Mouse (Mus musculus) E14TG2a.4 (cell line): ENCODE results near the gene Gm49387.
A peak's percentile ranks its signal among the peaks of the same experiment; 100 is the strongest.

ENCODE experiments used
- H3K27me3 ChIP-seq: 2 replicates; pipeline ENCODE4 v1.6.1; 2014; ENCODE audit warnings: low read length, control low read depth; ENCODE audit not compliant: insufficient read depth
- H3K36me3 ChIP-seq: 2 replicates; pipeline ENCODE4 v1.6.1; 2014; ENCODE audit warnings: low read length, control low read depth; ENCODE audit not compliant: insufficient read depth
- H3K4me1 ChIP-seq: replicated peaks from 2 replicates; pipeline ENCODE4 v1.6.1; 2014; ENCODE audit warnings: low read depth, low read length, control low read depth
- H3K4me3 ChIP-seq: replicated peaks from 2 replicates; pipeline ENCODE4 v1.5.1; 2014; ENCODE audit warnings: mild to moderate bottlenecking, low read length
- H3K9me3 ChIP-seq: 2 replicates; pipeline ENCODE4 v1.6.1; 2014; ENCODE audit warnings: low read length, control low read depth
- CTCF ChIP-seq: conservative IDR thresholded peaks from 2 replicates; pipeline ENCODE4 v1.5.1; 2014; ENCODE audit warnings: low read length
- NANOG ChIP-seq: IDR thresholded peaks from 2 replicates; pipeline ENCODE4 v1.6.1; 2014; ENCODE audit warnings: borderline replicate concordance, low read length, mixed read lengths
- POU5F1 ChIP-seq: IDR thresholded peaks from 2 replicates; pipeline ENCODE4 v1.6.1; 2014; ENCODE audit warnings: low read length, borderline replicate concordance

Gene Gm49387

GRCm38 (mm10) chr14:31556526-31557260 is 84.0 kb downstream of the Gm49387 start:
- Histone ChIP-seq H3K4me1 (peaks cover 14% of the 10 kb centered on the region; the same call in 1 of the 2 replicates), H3K27me3 (peaks cover 10% of the 10 kb centered on the region; the same call in 1 of the 2 replicates), H3K36me3 (no peaks in the 10 kb centered on the region), H3K4me3 (no peak overlapping the region), H3K9me3 (no peaks in the 10 kb centered on the region)
- TF ChIP-seq POU5F1 (no peak), CTCF (no peak), NANOG (no peak)

DNA sequence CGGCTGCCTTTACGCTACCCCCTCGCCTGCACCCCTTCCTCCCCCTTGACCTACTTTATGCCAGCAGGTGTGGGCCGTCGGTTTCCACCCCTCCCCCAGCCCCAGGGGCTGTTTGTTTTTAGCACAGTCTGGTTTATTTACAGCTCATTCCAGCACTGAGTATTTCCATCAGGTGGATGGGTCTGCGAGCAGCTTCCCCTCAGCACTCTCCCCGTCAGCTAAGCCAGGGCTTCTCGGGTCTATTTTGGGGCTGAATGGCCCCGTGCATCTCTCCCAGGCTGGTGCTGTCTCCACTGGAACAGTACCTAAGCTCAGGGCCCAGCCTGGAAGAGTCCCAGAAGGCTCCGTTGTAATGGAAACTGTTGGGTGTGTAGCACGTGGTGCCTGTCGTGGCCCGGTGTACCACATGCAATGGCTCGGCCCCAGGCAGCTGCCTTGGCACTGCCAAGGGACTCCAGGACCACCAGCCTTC is 84.7 kb downstream of the Gm49387 start:
- Histone ChIP-seq H3K9me3 (no peaks in the 10 kb centered on the region), H3K4me1 (peaks cover 14% of the 10 kb centered on the region; the same call in 1 of the 2 replicates), H3K36me3 (no peaks in the 10 kb centered on the region), H3K4me3 (no peak overlapping the region), H3K27me3 (peaks cover 10% of the 10 kb centered on the region; the same call in 1 of the 2 replicates)
- TF ChIP-seq CTCF, result no peak
- no peak for TF ChIP-seq POU5F1
- TF ChIP-seq NANOG, result no peak

DNA sequence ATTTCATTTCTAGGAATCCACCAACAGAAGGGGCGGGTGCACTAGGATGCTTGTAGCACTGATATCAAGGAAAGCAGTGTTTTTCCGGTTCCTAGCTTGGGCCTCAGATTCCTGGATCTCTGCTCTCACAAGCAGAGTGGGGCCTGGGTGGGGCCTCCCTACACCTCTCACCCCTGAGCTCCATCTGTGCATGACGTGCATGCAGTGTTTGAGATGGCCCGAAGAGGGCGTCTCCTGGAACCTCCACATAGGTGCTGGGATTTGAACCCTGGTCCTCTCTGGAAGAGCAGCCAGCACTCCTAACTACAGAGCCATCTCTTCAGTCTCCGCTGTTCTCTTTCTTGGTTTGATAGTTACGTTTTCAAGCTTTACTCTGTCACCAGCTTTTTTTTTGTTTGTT is 85.7 kb downstream of the Gm49387 start:
- peaks cover 14% of the 10 kb centered on the region; the same call in 1 of the 2 replicates for H3K4me1 ChIP-seq
- TF ChIP-seq CTCF, result peak; percentile 12; the same call in 1 of the 2 replicates
- TF ChIP-seq POU5F1, result no peak
- H3K36me3 ChIP-seq, result no peaks in the 10 kb centered on the region
- no peak overlapping the region for H3K4me3 ChIP-seq
- no peaks in the 10 kb centered on the region for H3K9me3 ChIP-seq
- peaks cover 10% of the 10 kb centered on the region; the same call in 1 of the 2 replicates for H3K27me3 ChIP-seq

DNA sequence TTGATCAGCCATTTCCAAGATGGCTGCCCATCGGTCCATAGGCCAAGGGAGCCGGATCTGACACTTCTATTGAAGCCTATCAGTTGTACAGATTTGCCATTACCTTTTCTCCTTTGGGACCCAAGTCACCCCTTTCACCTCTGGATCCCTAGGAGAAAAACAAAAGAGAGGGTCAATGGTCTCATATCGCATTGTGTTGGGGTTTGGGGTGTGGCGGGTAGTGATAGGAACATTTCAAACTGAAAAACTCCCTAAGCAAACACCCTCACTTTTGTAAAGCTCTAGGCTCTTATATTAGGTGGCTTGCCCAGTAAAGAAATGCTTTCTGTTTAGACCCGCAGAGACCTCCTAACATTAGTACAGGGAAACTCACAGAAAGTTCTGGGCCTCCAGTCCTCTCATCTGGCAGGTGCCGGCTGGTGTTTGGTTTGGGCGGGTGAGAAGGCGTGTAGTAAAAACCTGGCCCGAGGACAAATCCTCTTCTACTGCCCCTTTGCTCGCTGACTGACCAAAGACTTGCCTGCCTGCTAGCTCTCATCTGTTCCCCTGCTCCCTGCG is 96.7 kb downstream of the Gm49387 start:
- Histone ChIP-seq H3K4me1 (peaks cover 27% of the 10 kb centered on the region), H3K36me3 (no peaks in the 10 kb centered on the region), H3K9me3 (no peaks in the 10 kb centered on the region), H3K4me3 (0 out of 2 replicates have a peak overlapping the region, but pooled peaks have one; percentile 7), H3K27me3 (peaks cover 7% of the 10 kb centered on the region)
- TF ChIP-seq POU5F1 (no peak), NANOG (no peak), CTCF (no peak)

- TF ChIP-seq POU5F1 (no peak), CTCF (no peak), NANOG (no peak)
- no peak overlapping the region for H3K4me3 ChIP-seq
- no peaks in the 10 kb centered on the region for H3K27me3 ChIP-seq
- H3K9me3 ChIP-seq, result no peaks in the 10 kb centered on the region
- peaks cover 9% of the 10 kb centered on the region for H3K4me1 ChIP-seq
- H3K36me3 ChIP-seq, result no peaks in the 10 kb centered on the region
These were observed 103.4 kb downstream of the Gm49387 start for GRCm38 (mm10) chr14:31537298-31537697.

GRCm38 (mm10) chr14:31532656-31533055 is 108.0 kb downstream of the Gm49387 start:
- no peak for TF ChIP-seq NANOG
- no peak for TF ChIP-seq CTCF
- Histone ChIP-seq H3K36me3 (no peaks in the 10 kb centered on the region), H3K4me1 (peaks cover 9% of the 10 kb centered on the region), H3K9me3 (no peaks in the 10 kb centered on the region), H3K27me3 (0 out of 2 replicates have a peak, but pooled peaks cover 2% of the 10 kb centered on the region), H3K4me3 (no peak overlapping the region)

- Histone ChIP-seq H3K4me3 (no peak overlapping the region), H3K9me3 (no peaks in the 10 kb centered on the region), H3K36me3 (no peaks in the 10 kb centered on the region), H3K4me1 (peaks cover 9% of the 10 kb centered on the region), H3K27me3 (0 out of 2 replicates have a peak, but pooled peaks cover 2% of the 10 kb centered on the region)
- no peak for TF ChIP-seq POU5F1
- TF ChIP-seq NANOG, result no peak
- TF ChIP-seq CTCF, result no peak
These were observed 109.1 kb downstream of the Gm49387 start for GRCm38 (mm10) chr14:31531506-31532148.

DNA sequence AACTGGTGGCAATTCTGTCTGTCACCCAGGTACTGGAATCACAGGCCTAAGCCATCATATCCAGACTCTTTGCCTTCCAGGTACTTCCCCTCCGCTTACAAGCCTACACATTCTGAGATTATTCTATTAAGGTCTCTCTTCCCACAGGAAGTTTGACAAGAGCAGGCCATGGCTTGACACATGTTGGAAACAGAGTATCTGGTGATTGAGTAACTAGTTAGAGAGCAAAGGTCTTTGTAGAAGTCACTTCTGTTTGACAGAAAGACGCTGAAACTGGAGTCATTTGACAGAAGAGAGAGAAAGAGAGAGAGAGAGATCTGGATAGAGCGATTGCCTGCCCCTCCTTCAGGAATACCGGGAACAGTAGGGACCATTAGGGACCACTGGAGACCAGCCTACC is 109.8 kb downstream of the Gm49387 start:
- Histone ChIP-seq H3K9me3 (no peaks in the 10 kb centered on the region), H3K27me3 (0 out of 2 replicates have a peak, but pooled peaks cover 2% of the 10 kb centered on the region), H3K4me3 (no peak overlapping the region), H3K36me3 (no peaks in the 10 kb centered on the region), H3K4me1 (peaks cover 9% of the 10 kb centered on the region)
- no peak for TF ChIP-seq CTCF
- TF ChIP-seq NANOG, result no peak

- no peaks in the 10 kb centered on the region for H3K36me3 ChIP-seq
- TF ChIP-seq NANOG (no peak), POU5F1 (no peak)
- no peaks in the 10 kb centered on the region for H3K9me3 ChIP-seq
- H3K4me3 ChIP-seq, result no peak overlapping the region
- H3K27me3 ChIP-seq, result peaks cover 2% of the 10 kb centered on the region; the same call in 1 of the 2 replicates
- H3K4me1 ChIP-seq, result peaks cover 17% of the 10 kb centered on the region
These were observed 115.5 kb downstream of the Gm49387 start for GRCm38 (mm10) chr14:31525040-31525810.
